Mouse (Mus musculus): ENCODE data around the gene Kctd7.

DNA sequence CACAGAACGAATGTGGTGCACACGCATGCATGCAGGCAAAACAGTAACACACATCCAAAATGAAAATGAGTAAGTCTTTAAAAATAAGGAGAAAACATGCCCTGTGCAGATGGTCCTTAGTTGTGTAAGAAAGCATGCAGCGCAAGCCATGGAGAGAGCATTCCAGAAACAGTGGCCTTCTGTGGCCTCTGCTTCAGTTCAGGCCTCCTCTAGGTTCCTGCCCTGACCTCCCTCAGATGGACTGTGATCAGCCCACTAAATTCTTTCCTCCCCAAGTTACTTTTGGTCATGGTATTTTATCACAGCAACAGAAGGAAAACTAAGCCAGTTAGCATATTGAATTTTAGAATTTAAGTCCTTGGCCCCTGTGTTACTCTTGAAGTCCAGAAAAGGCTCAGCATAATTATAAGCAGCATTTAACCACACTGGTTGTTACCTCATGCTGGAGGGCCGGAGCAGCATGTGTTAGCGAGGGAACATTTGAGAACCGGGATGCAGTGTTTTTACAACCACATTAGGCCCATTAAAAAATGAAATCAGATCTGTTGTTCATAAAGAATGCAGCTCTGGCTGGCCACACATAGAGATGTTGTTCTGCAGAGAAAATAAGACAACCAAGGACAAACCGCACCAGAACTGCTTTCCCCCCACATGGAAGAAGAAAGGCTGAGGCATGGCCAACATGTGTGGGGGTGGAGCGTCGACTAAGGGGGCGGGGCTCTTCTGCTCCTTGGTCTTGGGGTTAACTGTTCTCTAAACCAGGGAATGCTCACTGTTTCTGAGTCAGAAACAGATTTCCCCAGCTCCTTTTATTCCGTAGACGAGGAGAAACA lies 33.8 kb upstream of the Kctd7 start:
- TF ChIP-seq GATA1 (IDR thresholded peaks at IDR 0.05; ENCODE audit: borderline replicate concordance, low read length) (no peak), FLI1 (IDR thresholded peaks at IDR 0.05; ENCODE audit: low read length) (no peak)
